Mouse (Mus musculus): ENCODE results near the gene Lrrc72.

GRCm38 (mm10) chr12:36216905-36217304 lies 36.3 kb downstream of the Lrrc72 start:
- no peak for TF ChIP-seq CTCF (IDR thresholded peaks at IDR 0.05; ENCODE audit: borderline replicate concordance, extremely low read depth, insufficient read depth, insufficient read length)
- TF ChIP-seq POLR2A (IDR thresholded peaks at IDR 0.05; ENCODE audit: borderline replicate concordance, extremely low read depth, insufficient read depth, insufficient read length, poor library complexity, severe bottlenecking): no peak
